Mouse (Mus musculus): ENCODE results near the gene Pan3. TPM values are rescaled to one million over a fixed set of nuclear protein-coding genes. Genes with fewer than 3 reads are reported as not detected.

Pan3 gene
- total and polyA plus RNA-seq, 3 experiments: 60.6 to 61.5 TPM; not detected in 1

DNA sequence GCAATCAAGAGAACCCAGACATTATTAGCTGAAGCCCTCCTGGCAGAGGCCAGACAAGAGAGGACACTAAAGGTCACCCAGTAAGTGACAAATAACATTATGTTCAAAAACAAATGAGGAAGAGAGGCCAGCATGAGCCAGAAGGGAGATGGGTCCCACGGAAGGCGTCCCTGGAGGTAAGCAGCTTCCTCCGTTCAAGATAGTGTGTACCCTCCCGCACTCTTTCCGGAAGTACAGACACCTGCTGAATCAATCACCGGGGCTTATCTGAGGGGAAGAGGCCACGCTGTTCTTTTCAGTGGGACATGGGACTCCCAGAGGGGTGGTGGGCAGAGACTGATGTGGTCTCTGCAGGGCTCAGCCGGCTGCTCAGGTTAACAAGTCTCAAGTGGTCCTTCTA is 149.7 kb downstream of the Pan3 start:
- DNase-seq (ENCODE audit: low read depth, low spot score): no peak
- H3K4me1 ChIP-seq (ENCODE audit: control insufficient read depth in 1 of 2, insufficient read depth in 2 of 2, low read length in 2 of 2): peaks cover 0 to 2% of the 10 kb centered on the region in 2 experiments; a peak in 2 of 4 replicates
- TF ChIP-seq UBTF (IDR thresholded peaks at IDR 0.05; ENCODE audit: borderline replicate concordance, insufficient read depth, low read depth, low read length): no peak
- TF ChIP-seq USF2 (IDR thresholded peaks at IDR 0.05; ENCODE audit: borderline replicate concordance in 1 of 2, insufficient read depth in 1 of 2, low read depth in 1 of 2, low read length in 2 of 2): no peak
- no peak for TF ChIP-seq POLR2AphosphoS5 (IDR thresholded peaks at IDR 0.05; ENCODE audit: borderline replicate concordance, low read depth, low read length)
- TF ChIP-seq CTCF (IDR thresholded peaks at IDR 0.05 in 2 of 3, conservative IDR thresholded peaks at IDR 0.05 in 1 of 3; ENCODE audit: control insufficient read depth in 1 of 3, insufficient read depth in 1 of 3, low read depth in 2 of 3, low read length in 3 of 3, poor library complexity in 1 of 3, severe bottlenecking in 1 of 3): no peak
- no peak for TF ChIP-seq TBP (IDR thresholded peaks at IDR 0.05; ENCODE audit: low read depth, low read length)
- no peak for TF ChIP-seq HCFC1 (IDR thresholded peaks at IDR 0.05; ENCODE audit: low read depth, low read length)
- no peak for TF ChIP-seq NRF1 (IDR thresholded peaks at IDR 0.05; ENCODE audit: insufficient read depth, low read depth, low read length, poor library complexity, severe bottlenecking)
- no peak for TF ChIP-seq KAT2A (conservative IDR thresholded peaks at IDR 0.05; ENCODE audit: low read depth, low read length)
- TF ChIP-seq RCOR1 (IDR thresholded peaks at IDR 0.05; ENCODE audit: low read depth, low read length): no peak
- TF ChIP-seq MXI1 (IDR thresholded peaks at IDR 0.05; ENCODE audit: low read depth, low read length): no peak
- TF ChIP-seq EP300 (IDR thresholded peaks at IDR 0.05; ENCODE audit: low read depth in 1 of 2, low read length in 2 of 2): no peak
- TF ChIP-seq ETS1 (IDR thresholded peaks at IDR 0.05; ENCODE audit: low read depth, low read length): no peak
- TF ChIP-seq POLR2A (IDR thresholded peaks at IDR 0.05; ENCODE audit: control insufficient read depth in 1 of 2, insufficient read depth in 1 of 2, low read depth in 1 of 2, low read length in 2 of 2, poor library complexity in 1 of 2): no peak
- TF ChIP-seq GABPA (IDR thresholded peaks at IDR 0.05; ENCODE audit: low read depth, low read length): no peak
- TF ChIP-seq ZMIZ1 (IDR thresholded peaks at IDR 0.05; ENCODE audit: low read depth, low read length): no peak
- TF ChIP-seq CHD2 (IDR thresholded peaks at IDR 0.05; ENCODE audit: low read length): no peak
- TF ChIP-seq MYC (IDR thresholded peaks at IDR 0.05; ENCODE audit: low read depth, low read length): no peak
- no peak overlapping the region for H3K9ac ChIP-seq (ENCODE audit: control insufficient read depth, low read depth, low read length, poor library complexity, severe bottlenecking)
- H3K36me3 ChIP-seq (ENCODE audit: control insufficient read depth in 1 of 2, insufficient read depth in 2 of 2, low read length in 2 of 2): no peaks in the 10 kb centered on the region
- H3K79me2 ChIP-seq (ENCODE audit: control insufficient read depth, insufficient read depth, low read length, poor library complexity): no peaks in the 10 kb centered on the region
- H3K9me3 ChIP-seq (replicated peaks; ENCODE audit: insufficient read depth, low read length): no peaks in the 10 kb centered on the region
- no peak overlapping the region for H3K4me3 ChIP-seq (ENCODE audit: control insufficient read depth in 1 of 2, insufficient read depth in 1 of 2, low read depth in 2 of 2, low read length in 2 of 2)
- no peaks in the 10 kb centered on the region for H3K27me3 ChIP-seq (ENCODE audit: control insufficient read depth in 1 of 2, insufficient read depth in 2 of 2, low read length in 2 of 2)
- no peak overlapping the region for H3K27ac ChIP-seq (ENCODE audit: control insufficient read depth, low read depth, low read length)

DNA sequence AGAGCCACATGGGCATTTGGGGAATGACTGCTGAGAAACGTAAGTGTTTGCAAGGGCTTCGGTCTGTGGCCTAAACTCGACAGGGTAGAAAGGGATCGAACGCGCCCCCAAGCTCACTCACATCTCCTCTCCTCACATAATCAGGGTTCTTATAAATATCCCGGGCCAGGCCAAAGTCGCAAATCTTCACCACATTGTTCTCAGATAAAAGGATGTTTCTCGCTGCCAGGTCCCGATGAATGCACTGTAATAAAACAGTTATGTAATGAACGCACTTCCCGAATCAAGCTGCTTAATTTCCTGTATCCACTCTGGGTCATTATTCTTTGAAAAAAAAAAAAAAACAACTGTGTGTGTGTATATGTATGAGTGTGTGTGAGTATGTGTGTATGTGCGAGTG is 150.2 kb downstream of the Pan3 start:
- Histone ChIP-seq H3K27ac (ENCODE audit: control insufficient read depth, low read depth, low read length) (no peak overlapping the region), H3K4me3 (ENCODE audit: control insufficient read depth in 1 of 2, insufficient read depth in 1 of 2, low read depth in 2 of 2, low read length in 2 of 2) (no peak overlapping the region), H3K27me3 (ENCODE audit: control insufficient read depth in 1 of 2, insufficient read depth in 2 of 2, low read length in 2 of 2) (no peaks in the 10 kb centered on the region), H3K9me3 (replicated peaks; ENCODE audit: insufficient read depth, low read length) (no peaks in the 10 kb centered on the region), H3K9ac (ENCODE audit: control insufficient read depth, low read depth, low read length, poor library complexity, severe bottlenecking) (no peak overlapping the region), H3K36me3 (ENCODE audit: control insufficient read depth in 1 of 2, insufficient read depth in 2 of 2, low read length in 2 of 2) (no peaks in the 10 kb centered on the region), H3K79me2 (ENCODE audit: control insufficient read depth, insufficient read depth, low read length, poor library complexity) (no peaks in the 10 kb centered on the region), H3K4me1 (ENCODE audit: control insufficient read depth in 1 of 2, insufficient read depth in 2 of 2, low read length in 2 of 2) (no peaks in the 10 kb centered on the region; a peak in 1 of 4 replicates)
- no peak for TF ChIP-seq CHD2 (IDR thresholded peaks at IDR 0.05; ENCODE audit: low read length)
- no peak for TF ChIP-seq NELFE (IDR thresholded peaks at IDR 0.05; ENCODE audit: low read depth, low read length)
- no peak for TF ChIP-seq MYC (IDR thresholded peaks at IDR 0.05; ENCODE audit: low read depth, low read length)
- no peak for TF ChIP-seq MAX (IDR thresholded peaks at IDR 0.05; ENCODE audit: low read length)
- no peak for TF ChIP-seq RAD21 (IDR thresholded peaks at IDR 0.05; ENCODE audit: low read depth, low read length)
- no peak for TF ChIP-seq USF1 (IDR thresholded peaks at IDR 0.05; ENCODE audit: low read depth, low read length)
- no peak for TF ChIP-seq SIN3A (IDR thresholded peaks at IDR 0.05; ENCODE audit: low read length)
- TF ChIP-seq ZNF384 (IDR thresholded peaks at IDR 0.05; ENCODE audit: low read depth, low read length): no peak
- TF ChIP-seq EP300 (IDR thresholded peaks at IDR 0.05; ENCODE audit: low read depth in 1 of 2, low read length in 2 of 2): no peak
- TF ChIP-seq UBTF (IDR thresholded peaks at IDR 0.05; ENCODE audit: borderline replicate concordance, insufficient read depth, low read depth, low read length): no peak
- no peak for TF ChIP-seq MYB (IDR thresholded peaks at IDR 0.05; ENCODE audit: low read depth, low read length)
- no peak for TF ChIP-seq HCFC1 (IDR thresholded peaks at IDR 0.05; ENCODE audit: low read depth, low read length)
- TF ChIP-seq E2F4 (IDR thresholded peaks at IDR 0.05; ENCODE audit: borderline replicate concordance, low read depth, low read length): no peak
- no peak for TF ChIP-seq SMC3 (IDR thresholded peaks at IDR 0.05; ENCODE audit: low read depth, low read length)
- TF ChIP-seq TBP (IDR thresholded peaks at IDR 0.05; ENCODE audit: low read depth, low read length): no peak
- TF ChIP-seq CTCF (IDR thresholded peaks at IDR 0.05 in 2 of 3, conservative IDR thresholded peaks at IDR 0.05 in 1 of 3; ENCODE audit: control insufficient read depth in 1 of 3, insufficient read depth in 1 of 3, low read depth in 2 of 3, low read length in 3 of 3, poor library complexity in 1 of 3, severe bottlenecking in 1 of 3): no peak
- TF ChIP-seq CHD1 (IDR thresholded peaks at IDR 0.05; ENCODE audit: low read depth, low read length): no peak
- no peak for DNase-seq (ENCODE audit: low read depth, low spot score)
